Mouse (Mus musculus): ENCODE measurements around the gene Elk3. TPM values are rescaled to one million over a fixed set of nuclear protein-coding genes. Genes with fewer than 3 reads are reported as not detected.

The Elk3 gene
- polyA plus RNA-seq, 1 experiment from 2014 or later = 45.6 TPM

DNA sequence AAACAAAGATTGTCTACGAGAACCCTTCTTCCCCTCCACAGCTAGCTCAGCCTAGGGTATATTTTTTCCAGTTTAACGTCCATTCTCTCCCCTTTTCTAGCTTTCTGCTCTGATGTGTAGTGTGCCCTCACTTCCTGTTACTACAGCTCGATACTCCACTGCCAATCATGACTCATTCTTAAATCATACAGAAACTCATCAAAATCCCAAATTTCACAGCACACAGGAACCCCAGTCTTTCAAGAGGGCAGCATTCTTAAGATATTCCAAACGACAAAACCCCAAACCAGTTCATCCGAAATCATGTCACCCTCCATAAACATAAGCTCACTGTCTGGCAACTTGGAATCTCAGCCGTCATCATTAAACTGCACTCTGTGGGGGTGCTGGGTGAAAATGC is 5.0 kb downstream of the Elk3 start:
- Histone ChIP-seq H3K9ac (replicated peaks; ENCODE audit: low read length) (peak overlapping the region; percentile 29; the same call in 1 of the 2 replicates), H3K9me3 (ENCODE audit: low read length) (no peaks in the 10 kb centered on the region), H3K4me1 (ENCODE audit: insufficient read depth, low read length) (peaks cover 20% of the 10 kb centered on the region), H3K4me3 (ENCODE audit: low read length) (peak overlapping the region; percentile 15), H3K27me3 (ENCODE audit: insufficient read depth, low read length) (no peaks in the 10 kb centered on the region), H3K4me2 (replicated peaks; ENCODE audit: low read depth, low read length) (peak overlapping the region; percentile 36), H3K36me3 (ENCODE audit: insufficient read depth, low read length) (no peaks in the 10 kb centered on the region), H3K27ac (ENCODE audit: low read length) (peak overlapping the region; percentile 40)
- ATAC-seq (ENCODE audit: low FRiP score, low TSS enrichment) = no peak
- WGBS = 48% methylated on average over 6 of the region's 6 CpGs

DNA sequence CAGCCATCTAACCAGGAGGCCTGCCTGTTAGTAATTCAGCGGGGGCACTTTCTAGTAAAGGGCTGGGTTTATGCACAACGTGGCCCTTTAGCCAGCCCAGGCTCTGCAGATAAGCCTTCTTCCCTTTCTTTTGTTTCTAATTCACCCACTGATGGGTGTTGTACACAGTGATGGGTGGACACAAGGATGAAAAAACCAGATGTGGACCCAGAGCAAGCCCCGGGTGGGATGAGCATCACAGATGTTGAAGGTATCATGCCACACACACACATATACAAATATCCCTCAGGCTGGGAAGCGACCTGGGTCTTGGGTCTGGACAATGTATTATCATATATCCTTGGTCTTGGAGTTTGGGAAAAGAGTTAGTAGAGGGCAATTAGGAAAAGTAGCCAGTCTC is 7.7 kb downstream of the Elk3 start:
- peak overlapping the region; percentile 1; the same call in 1 of the 2 replicates for H3K4me3 ChIP-seq (ENCODE audit: low read length)
- WGBS = 81% methylated on average over 4 of the region's 4 CpGs

DNA sequence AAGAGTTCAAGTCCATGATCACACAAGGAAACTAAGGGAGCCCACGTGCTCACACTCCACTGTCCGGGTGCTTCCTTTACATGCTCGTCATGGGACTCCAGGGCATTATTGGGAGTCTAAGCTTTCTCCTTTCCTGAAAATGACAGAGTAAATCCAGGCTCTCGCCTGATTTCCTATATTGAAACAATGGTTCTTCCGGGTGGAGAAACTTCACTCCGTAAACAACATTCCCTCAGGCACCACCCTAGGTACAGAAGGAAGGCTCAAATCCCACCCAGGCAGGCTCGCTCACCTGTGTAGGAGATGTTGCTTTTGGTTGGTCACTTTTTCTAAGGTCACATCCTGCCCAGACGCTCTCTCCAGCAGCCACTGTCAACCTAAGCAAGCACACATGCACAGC is 9.1 kb downstream of the Elk3 start:
- no peak overlapping the region for H3K9ac ChIP-seq (replicated peaks; ENCODE audit: low read length)
- 64% methylated on average over 8 of the region's 8 CpGs for WGBS
- H3K4me2 ChIP-seq (replicated peaks; ENCODE audit: low read depth, low read length) = 0 out of 2 replicates have a peak overlapping the region, but pooled peaks have one; percentile 4
- no peaks in the 10 kb centered on the region for H3K36me3 ChIP-seq (ENCODE audit: insufficient read depth, low read length)
- H3K27me3 ChIP-seq (ENCODE audit: insufficient read depth, low read length) = no peaks in the 10 kb centered on the region
- peak overlapping the region; percentile 36 for H3K27ac ChIP-seq (ENCODE audit: low read length)
- peaks cover 23% of the 10 kb centered on the region for H3K4me1 ChIP-seq (ENCODE audit: insufficient read depth, low read length)
- H3K4me3 ChIP-seq (ENCODE audit: low read length) = no peak overlapping the region
- H3K9me3 ChIP-seq (ENCODE audit: low read length) = no peaks in the 10 kb centered on the region
- ATAC-seq (ENCODE audit: low FRiP score, low TSS enrichment) = no peak

More for the DNA sequence above, 7.7 kb downstream of the Elk3 start:
- peak overlapping the region; percentile 37; the same call in 1 of the 2 replicates for H3K27ac ChIP-seq (ENCODE audit: low read length)
- ATAC-seq (ENCODE audit: low FRiP score, low TSS enrichment) = no peak
- peak overlapping the region; percentile 25; the same call in 1 of the 2 replicates for H3K9ac ChIP-seq (replicated peaks; ENCODE audit: low read length)
- H3K27me3 ChIP-seq (ENCODE audit: insufficient read depth, low read length) = no peaks in the 10 kb centered on the region
- no peaks in the 10 kb centered on the region for H3K36me3 ChIP-seq (ENCODE audit: insufficient read depth, low read length)
- H3K9me3 ChIP-seq (ENCODE audit: low read length) = no peaks in the 10 kb centered on the region
- H3K4me1 ChIP-seq (ENCODE audit: insufficient read depth, low read length) = peaks cover 20% of the 10 kb centered on the region
- peak overlapping the region; percentile 20; the same call in 1 of the 2 replicates for H3K4me2 ChIP-seq (replicated peaks; ENCODE audit: low read depth, low read length)

DNA sequence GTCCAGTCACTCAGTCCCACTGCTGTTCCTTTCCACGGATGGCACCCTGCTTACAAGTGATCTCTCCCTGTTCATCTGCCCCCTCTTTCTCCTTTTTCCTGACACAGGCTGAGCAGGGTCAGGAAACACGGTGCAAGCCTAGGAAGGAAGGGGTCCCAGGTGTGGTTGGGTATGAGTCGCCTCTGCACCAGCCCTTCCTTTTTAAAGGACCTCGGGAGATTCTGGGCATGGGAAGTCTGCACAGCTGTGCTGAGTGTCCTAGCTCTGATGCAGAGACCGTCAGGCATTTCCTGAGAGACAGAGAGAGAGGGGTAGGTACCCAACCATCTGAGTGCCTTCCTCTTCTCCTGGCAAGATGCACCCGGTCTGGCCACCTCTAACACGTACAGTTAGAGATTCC is 12.7 kb downstream of the Elk3 start:
- Histone ChIP-seq H3K4me2 (replicated peaks; ENCODE audit: low read depth, low read length) (0 out of 2 replicates have a peak overlapping the region, but pooled peaks have one; percentile 17), H3K9me3 (ENCODE audit: low read length) (no peaks in the 10 kb centered on the region), H3K4me3 (ENCODE audit: low read length) (no peak overlapping the region), H3K27ac (ENCODE audit: low read length) (peak overlapping the region; percentile 77), H3K9ac (replicated peaks; ENCODE audit: low read length) (peak overlapping the region; percentile 49), H3K4me1 (ENCODE audit: insufficient read depth, low read length) (peaks cover 48% of the 10 kb centered on the region), H3K27me3 (ENCODE audit: insufficient read depth, low read length) (no peaks in the 10 kb centered on the region), H3K36me3 (ENCODE audit: insufficient read depth, low read length) (no peaks in the 10 kb centered on the region)
- 40% methylated on average over 7 of the region's 7 CpGs for WGBS
- peak; percentile 52 for ATAC-seq (ENCODE audit: low FRiP score, low TSS enrichment)

DNA sequence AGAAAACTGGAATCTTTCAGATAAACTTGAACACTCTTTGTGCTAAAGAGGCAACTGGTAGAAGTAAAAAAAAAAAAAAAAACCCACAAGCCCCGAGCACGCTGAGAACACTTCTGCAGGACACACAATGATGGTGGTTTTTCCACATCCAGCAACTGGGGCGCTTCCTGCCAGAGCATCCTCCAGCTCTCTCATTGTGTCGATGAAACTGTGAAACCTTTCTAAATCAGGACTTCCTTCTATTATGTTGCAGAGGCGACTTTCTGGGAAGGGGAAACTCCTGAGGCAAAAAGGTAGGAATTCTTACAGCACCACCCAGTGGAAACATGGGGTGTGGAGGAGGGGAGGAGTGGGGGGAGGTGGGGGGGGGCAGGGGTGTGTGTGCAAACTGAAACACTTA is 13.2 kb downstream of the Elk3 start:
- no peak overlapping the region; the same call in 1 of the 2 replicates for H3K9ac ChIP-seq (replicated peaks; ENCODE audit: low read length)
- H3K36me3 ChIP-seq (ENCODE audit: insufficient read depth, low read length) = no peaks in the 10 kb centered on the region
- H3K4me2 ChIP-seq (replicated peaks; ENCODE audit: low read depth, low read length) = no peak overlapping the region
- 44% methylated on average over 5 of the region's 5 CpGs for WGBS
- H3K9me3 ChIP-seq (ENCODE audit: low read length) = no peaks in the 10 kb centered on the region
- ATAC-seq (ENCODE audit: low FRiP score, low TSS enrichment) = no peak; the same call in 1 of the 2 replicates
- no peak overlapping the region for H3K4me3 ChIP-seq (ENCODE audit: low read length)
- peaks cover 48% of the 10 kb centered on the region for H3K4me1 ChIP-seq (ENCODE audit: insufficient read depth, low read length)
- H3K27me3 ChIP-seq (ENCODE audit: insufficient read depth, low read length) = no peaks in the 10 kb centered on the region
- H3K27ac ChIP-seq (ENCODE audit: low read length) = peak overlapping the region; percentile 77; the same call in 1 of the 2 replicates

DNA sequence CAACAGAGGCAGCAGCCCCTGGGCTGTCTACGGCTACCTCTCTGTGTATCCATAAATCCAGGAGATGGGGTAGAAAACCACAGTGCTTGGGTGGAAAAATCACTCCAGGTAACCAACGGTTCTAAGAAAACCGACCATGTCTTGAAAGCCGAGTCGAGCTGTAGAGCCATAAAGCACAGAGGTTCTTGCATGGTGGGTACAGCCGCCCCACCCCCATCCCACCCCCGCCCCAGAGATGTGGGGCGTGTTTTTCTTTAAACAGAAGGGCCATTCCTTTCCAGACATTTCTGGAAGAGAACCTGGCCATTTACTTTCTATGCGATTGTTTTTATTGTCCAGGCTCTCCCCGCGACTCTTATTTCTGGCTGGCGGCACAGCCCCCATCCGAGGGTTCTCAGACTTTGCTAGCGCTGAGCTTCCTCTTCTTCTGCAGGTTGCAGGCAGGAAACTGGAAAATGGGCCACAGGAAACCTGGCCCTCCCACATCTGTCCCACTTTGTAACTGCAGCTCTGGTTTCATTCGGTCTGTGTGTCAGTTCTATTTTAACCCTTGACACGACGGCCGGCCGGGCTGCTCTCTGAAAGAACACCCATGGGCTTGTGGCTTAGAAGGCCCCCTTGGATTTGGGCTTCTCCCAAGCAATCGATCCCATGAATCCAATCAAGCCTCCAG is 16.3 kb downstream of the Elk3 start:
- 8% methylated on average over 20 of the region's 20 CpGs for WGBS
- H3K27ac ChIP-seq (ENCODE audit: low read length) = peak overlapping the region; percentile 83
- ATAC-seq (ENCODE audit: low FRiP score, low TSS enrichment) = peak; percentile 49
- peaks cover 56% of the 10 kb centered on the region for H3K4me1 ChIP-seq (ENCODE audit: insufficient read depth, low read length)
- H3K9ac ChIP-seq (replicated peaks; ENCODE audit: low read length) = peak overlapping the region; percentile 39
- peak overlapping the region; percentile 54 for H3K4me2 ChIP-seq (replicated peaks; ENCODE audit: low read depth, low read length)
- H3K27me3 ChIP-seq (ENCODE audit: insufficient read depth, low read length) = no peaks in the 10 kb centered on the region
- H3K4me3 ChIP-seq (ENCODE audit: low read length) = peak overlapping the region; percentile 35
- no peaks in the 10 kb centered on the region for H3K9me3 ChIP-seq (ENCODE audit: low read length)
- no peaks in the 10 kb centered on the region for H3K36me3 ChIP-seq (ENCODE audit: insufficient read depth, low read length)

DNA sequence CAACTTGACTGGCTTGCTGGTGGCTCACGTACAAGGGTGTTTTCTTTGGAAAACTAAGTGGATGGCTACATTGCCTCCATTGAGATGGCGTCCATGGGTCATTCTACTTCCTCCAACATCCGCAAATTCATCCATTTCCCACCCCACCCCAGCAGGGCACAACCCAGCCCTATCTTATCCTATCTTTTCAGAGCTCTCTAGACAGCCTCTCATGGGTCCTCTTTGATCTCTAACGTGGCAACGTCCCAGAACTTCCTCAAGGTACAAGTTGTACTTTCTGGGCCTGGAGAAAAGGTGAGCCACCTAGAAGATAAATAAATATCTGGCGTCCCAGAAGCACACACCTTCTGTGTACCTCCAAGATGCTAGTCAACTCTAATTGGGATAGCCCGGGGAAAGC is 17.3 kb downstream of the Elk3 start:
- Histone ChIP-seq H3K27me3 (ENCODE audit: insufficient read depth, low read length) (no peaks in the 10 kb centered on the region), H3K4me2 (replicated peaks; ENCODE audit: low read depth, low read length) (no peak overlapping the region), H3K9ac (replicated peaks; ENCODE audit: low read length) (no peak overlapping the region), H3K4me1 (ENCODE audit: insufficient read depth, low read length) (peaks cover 55% of the 10 kb centered on the region), H3K9me3 (ENCODE audit: low read length) (no peaks in the 10 kb centered on the region), H3K27ac (ENCODE audit: low read length) (peak overlapping the region; percentile 83; the same call in 1 of the 2 replicates), H3K36me3 (ENCODE audit: insufficient read depth, low read length) (no peaks in the 10 kb centered on the region), H3K4me3 (ENCODE audit: low read length) (no peak overlapping the region)
- 62% methylated on average over 7 of the region's 7 CpGs for WGBS
- ATAC-seq (ENCODE audit: low FRiP score, low TSS enrichment) = no peak

DNA sequence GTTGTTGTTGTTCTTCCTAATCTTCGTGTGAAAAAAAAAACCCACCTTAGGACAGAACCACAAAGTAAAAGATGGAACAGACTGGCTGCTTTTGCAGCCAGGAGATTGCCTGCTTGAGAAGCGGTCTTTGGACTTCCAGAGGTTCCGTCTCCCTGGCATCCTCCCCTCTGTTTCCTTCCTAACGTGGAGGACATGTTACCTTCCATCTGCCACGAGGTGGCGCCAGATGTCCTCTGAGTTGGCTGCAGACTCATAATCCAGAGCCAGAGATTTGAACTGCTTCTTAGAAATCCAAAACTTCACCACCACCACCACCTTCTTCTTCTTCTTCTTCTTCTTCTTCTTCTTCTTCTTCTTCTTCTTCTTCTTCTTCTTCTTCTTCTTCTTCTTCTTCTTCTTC is 19.1 kb downstream of the Elk3 start:
- Histone ChIP-seq H3K9ac (replicated peaks; ENCODE audit: low read length) (no peak overlapping the region), H3K4me2 (replicated peaks; ENCODE audit: low read depth, low read length) (no peak overlapping the region), H3K27me3 (ENCODE audit: insufficient read depth, low read length) (no peaks in the 10 kb centered on the region), H3K4me1 (ENCODE audit: insufficient read depth, low read length) (peaks cover 45% of the 10 kb centered on the region), H3K27ac (ENCODE audit: low read length) (no peak overlapping the region), H3K36me3 (ENCODE audit: insufficient read depth, low read length) (no peaks in the 10 kb centered on the region), H3K4me3 (ENCODE audit: low read length) (no peak overlapping the region), H3K9me3 (ENCODE audit: low read length) (no peaks in the 10 kb centered on the region)
- ATAC-seq (ENCODE audit: low FRiP score, low TSS enrichment) = peak; percentile 37; the same call in 1 of the 2 replicates
- 5% methylated on average over 6 of the region's 6 CpGs for WGBS

DNA sequence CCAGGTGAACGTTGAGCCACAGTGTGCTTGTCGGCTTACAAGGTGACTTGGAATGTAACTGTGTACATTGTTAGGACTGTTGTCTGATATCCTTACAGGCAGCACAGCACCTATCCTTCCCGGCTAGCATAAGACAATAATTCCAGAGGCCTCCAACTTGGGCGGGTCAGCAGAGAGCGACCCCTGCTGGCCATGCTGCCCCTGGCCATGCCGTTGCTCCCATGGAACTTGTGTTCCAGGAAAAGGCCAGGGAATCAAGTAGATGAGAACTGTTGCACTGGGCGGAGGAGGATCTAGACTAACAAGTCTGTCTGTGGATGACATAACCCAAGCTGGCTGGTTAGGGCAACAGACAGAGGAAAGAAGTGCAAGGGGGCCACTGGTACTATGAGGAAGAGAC is 19.6 kb downstream of the Elk3 start:
- H3K27me3 ChIP-seq (ENCODE audit: insufficient read depth, low read length) = no peaks in the 10 kb centered on the region
- H3K4me3 ChIP-seq (ENCODE audit: low read length) = no peak overlapping the region
- no peaks in the 10 kb centered on the region for H3K9me3 ChIP-seq (ENCODE audit: low read length)
- no peaks in the 10 kb centered on the region for H3K36me3 ChIP-seq (ENCODE audit: insufficient read depth, low read length)
- ATAC-seq (ENCODE audit: low FRiP score, low TSS enrichment) = peak; percentile 33; the same call in 1 of the 2 replicates
- H3K27ac ChIP-seq (ENCODE audit: low read length) = no peak overlapping the region
- H3K4me1 ChIP-seq (ENCODE audit: insufficient read depth, low read length) = peaks cover 40% of the 10 kb centered on the region
- WGBS = 40% methylated on average over 7 of the region's 7 CpGs
- H3K9ac ChIP-seq (replicated peaks; ENCODE audit: low read length) = no peak overlapping the region
- no peak overlapping the region for H3K4me2 ChIP-seq (replicated peaks; ENCODE audit: low read depth, low read length)

DNA sequence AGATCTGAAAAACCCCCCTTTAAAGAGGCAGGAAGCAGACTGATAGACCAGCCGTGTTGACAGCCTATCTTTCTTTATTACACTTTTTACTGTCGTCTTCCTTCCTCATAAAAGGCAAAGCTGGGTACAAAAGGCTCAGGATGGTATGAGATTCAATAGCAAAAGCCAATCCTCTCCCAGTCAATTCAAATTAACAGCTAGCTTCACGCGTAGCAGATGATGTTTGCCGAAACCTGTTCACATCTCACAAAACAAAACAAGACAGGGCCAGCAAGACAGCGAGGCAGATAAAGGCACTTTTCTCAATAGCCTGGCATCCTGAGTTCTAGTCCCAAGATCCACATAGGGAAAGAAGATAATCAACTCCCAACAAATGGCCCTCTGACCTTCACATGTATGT is 21.5 kb downstream of the Elk3 start:
- Histone ChIP-seq H3K4me2 (replicated peaks; ENCODE audit: low read depth, low read length) (no peak overlapping the region), H3K9ac (replicated peaks; ENCODE audit: low read length) (no peak overlapping the region), H3K27me3 (ENCODE audit: insufficient read depth, low read length) (no peaks in the 10 kb centered on the region), H3K27ac (ENCODE audit: low read length) (no peak overlapping the region), H3K4me3 (ENCODE audit: low read length) (no peak overlapping the region), H3K4me1 (ENCODE audit: insufficient read depth, low read length) (peaks cover 32% of the 10 kb centered on the region), H3K9me3 (ENCODE audit: low read length) (no peaks in the 10 kb centered on the region), H3K36me3 (ENCODE audit: insufficient read depth, low read length) (peaks cover 4% of the 10 kb centered on the region)
- ATAC-seq (ENCODE audit: low FRiP score, low TSS enrichment) = no peak
- 66% methylated on average over 6 of the region's 6 CpGs for WGBS

Measured in kidney, embryonic 16.5 days (tissue).